Mouse (Mus musculus) layer of hippocampus, adult 9-11 months (tissue): Measurements from ENCODE around the gene Ccdc186.
A peak's percentile ranks its signal among the peaks of the same experiment; 100 is the strongest.

Source experiments
- DNase-seq: peaks from one replicate; pipeline ENCODE4 v3.0.0; 2022

The Ccdc186 gene

GRCm38 (mm10) chr19:56821798-56822447, at the start of gene Ccdc186:
Gene Ccdc186, minus strand, starts transcription at chr19:56822190.
- DNase-seq = peak; percentile 96

DNA sequence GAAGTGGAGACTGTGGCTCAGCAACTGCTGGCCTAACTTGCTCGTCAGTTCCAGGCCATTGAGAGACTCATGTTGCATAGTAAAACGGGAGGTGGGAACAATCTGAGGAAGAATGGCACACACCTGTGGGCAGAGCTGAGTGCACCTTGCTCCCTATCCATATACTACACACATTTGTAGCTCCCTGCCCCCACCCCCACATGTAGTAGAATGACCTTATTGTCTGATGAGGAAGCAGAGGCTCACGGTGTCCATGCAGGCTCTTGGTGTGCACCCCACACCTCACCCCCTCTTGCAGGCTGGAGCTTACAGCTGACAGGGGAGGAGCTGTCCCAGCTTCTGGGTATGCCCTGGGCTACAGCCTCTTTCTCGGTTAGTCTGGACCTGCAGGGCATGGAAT, 45.7 kb upstream of the Ccdc186 start:
- DNase-seq = no peak

- DNase-seq = no peak
Observed at GRCm38 (mm10) chr19:56856455-56856854, 34.5 kb upstream of the Ccdc186 start.

- DNase-seq = no peak
Observed at GRCm38 (mm10) chr19:56852590-56852989, 30.6 kb upstream of the Ccdc186 start.

GRCm38 (mm10) chr19:56842974-56843373, 21.0 kb upstream of the Ccdc186 start:
- no peak for DNase-seq

- DNase-seq = no peak
Observed at GRCm38 (mm10) chr19:56838942-56839706, 17.1 kb upstream of the Ccdc186 start.

DNA sequence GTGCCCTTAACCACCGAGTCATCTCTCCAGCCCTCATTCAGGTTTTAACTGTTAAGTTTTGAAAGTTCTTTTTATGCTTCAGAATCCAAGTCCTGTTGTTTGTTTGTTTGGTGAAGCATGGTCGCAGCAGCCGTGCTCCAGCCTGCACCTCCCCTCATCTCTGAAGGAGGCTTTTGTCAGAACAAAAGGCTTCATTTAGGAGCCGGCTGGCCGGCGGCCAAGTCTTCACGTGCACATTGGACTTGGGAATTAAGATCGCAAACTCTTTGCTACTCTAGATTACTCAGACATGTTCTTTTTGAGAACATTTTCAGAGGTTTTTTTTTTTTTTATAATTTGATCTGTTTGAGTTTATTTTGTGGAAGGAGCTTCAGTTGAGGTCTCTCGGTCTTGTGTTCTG, 13.3 kb upstream of the Ccdc186 start:
- DNase-seq = no peak

- no peak for DNase-seq
Observed at GRCm38 (mm10) chr19:56830163-56830562, 8.2 kb upstream of the Ccdc186 start.

- DNase-seq = no peak
Observed at GRCm38 (mm10) chr19:56829267-56829666, 7.3 kb upstream of the Ccdc186 start.

DNA sequence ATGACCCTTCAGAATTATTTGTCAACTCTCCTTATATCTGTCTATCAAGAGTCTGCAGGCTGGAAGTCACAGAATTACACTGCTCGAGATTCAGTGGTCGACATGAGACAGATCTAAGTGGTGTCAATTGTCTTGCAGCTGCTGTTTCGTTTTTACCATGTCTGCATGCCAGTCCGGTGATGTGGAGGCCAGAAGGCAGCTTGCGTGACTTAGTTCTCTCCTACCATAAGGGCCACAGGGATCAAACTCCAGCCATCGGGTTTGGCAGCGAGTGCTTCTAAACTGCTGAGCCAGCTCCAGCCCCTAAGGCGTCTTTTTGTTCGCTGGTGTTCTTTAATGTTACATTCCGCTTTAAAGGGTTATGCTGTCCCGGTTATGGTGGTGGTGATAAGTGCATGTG, 6.3 kb upstream of the Ccdc186 start:
- DNase-seq = no peak

- DNase-seq = no peak
Observed at GRCm38 (mm10) chr19:56826047-56826631, 4.1 kb upstream of the Ccdc186 start, which contains the start of gene Tdrd1. Gene Tdrd1, plus strand, starts transcription at chr19:56826209.

GRCm38 (mm10) chr19:56822448-56822836, 452 bp upstream of the Ccdc186 start:
- no peak for DNase-seq

GRCm38 (mm10) chr19:56821040-56821797, 771 bp downstream of the Ccdc186 start:
- DNase-seq = no peak

GRCm38 (mm10) chr19:56817851-56818526, 4.0 kb downstream of the Ccdc186 start:
- DNase-seq = peak; percentile 32

DNA sequence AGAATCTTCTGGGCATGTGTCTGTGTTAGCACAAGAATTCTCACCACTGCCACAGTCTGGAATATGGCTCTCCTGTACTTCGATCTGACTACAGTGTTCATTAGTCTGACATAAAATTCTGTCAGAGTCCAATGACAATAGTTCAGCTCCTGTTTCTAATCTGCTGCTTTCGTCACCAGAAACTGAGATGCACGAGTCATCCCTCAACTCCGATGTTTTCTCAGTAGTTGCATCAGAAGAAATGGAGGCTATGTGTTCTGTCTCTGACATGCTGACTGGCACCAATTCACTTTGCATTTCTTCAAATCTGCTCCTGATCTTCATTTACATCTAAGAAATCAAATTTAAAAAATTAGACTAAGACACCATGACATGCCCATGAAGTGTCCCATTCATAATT, 8.6 kb downstream of the Ccdc186 start:
- DNase-seq = no peak

GRCm38 (mm10) chr19:56811590-56811989, 10.4 kb downstream of the Ccdc186 start:
- DNase-seq = no peak

GRCm38 (mm10) chr19:56810641-56811146, 11.3 kb downstream of the Ccdc186 start:
- no peak for DNase-seq

GRCm38 (mm10) chr19:56808771-56809170, 13.2 kb downstream of the Ccdc186 start:
- DNase-seq = no peak

DNA sequence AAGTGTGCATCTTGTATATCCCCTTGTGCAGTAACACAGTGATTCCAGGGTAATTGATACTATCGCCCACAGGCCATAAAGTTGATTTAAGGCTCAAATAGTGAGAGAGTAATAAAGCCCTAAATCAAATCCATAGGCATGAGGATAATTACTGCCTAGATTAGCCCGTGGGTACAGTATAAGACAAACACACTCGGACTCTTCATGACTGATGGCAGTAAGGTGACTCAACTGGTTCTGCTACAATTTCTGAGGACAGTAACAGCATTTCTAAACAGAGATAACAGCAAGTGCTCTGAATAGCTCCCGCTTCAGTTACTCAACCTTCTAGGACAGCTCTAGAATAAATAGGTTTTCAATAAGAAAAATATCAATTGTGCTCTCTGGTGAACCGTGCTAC, 14.9 kb downstream of the Ccdc186 start:
- DNase-seq = no peak

- no peak for DNase-seq
Observed at GRCm38 (mm10) chr19:56805366-56805765, 16.6 kb downstream of the Ccdc186 start.

- DNase-seq = no peak
Observed at GRCm38 (mm10) chr19:56802352-56802746, 19.6 kb downstream of the Ccdc186 start.

DNA sequence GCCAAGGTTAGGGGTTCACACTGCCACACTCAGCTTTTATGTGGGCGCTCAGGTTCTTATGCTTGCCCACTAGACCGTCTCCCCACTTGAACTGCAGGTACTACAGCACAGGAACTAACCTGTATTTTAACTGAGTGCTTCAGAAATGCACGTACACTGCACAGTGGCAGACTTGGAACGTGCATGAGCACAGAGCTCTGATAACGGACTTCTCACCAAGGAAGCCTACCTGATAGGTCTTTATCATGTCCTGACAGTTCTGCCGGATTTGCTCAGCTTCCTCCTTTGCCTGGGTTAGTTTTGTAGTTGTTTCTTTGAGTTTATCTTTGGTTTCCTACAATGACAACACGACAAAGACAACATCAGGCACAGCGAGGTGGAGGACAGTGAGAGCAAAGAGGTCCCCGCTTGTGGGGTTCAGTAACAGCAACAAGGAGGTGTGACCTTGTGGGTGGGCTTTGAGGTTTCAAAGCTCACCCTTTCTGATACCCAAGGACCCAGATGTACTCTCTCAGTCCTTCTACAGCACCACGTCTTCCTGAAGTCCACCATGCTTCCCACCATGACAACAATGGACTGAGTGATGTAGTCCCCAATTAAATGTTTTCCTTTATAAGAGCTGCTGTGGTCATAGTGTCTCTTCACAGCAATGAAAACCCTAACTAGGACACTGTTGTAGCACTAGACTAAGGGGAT, 20.2 kb downstream of the Ccdc186 start:
- no peak for DNase-seq
